19 mouse cellular contexts compared by ENCODE assay signal in the genomic region with DNA sequence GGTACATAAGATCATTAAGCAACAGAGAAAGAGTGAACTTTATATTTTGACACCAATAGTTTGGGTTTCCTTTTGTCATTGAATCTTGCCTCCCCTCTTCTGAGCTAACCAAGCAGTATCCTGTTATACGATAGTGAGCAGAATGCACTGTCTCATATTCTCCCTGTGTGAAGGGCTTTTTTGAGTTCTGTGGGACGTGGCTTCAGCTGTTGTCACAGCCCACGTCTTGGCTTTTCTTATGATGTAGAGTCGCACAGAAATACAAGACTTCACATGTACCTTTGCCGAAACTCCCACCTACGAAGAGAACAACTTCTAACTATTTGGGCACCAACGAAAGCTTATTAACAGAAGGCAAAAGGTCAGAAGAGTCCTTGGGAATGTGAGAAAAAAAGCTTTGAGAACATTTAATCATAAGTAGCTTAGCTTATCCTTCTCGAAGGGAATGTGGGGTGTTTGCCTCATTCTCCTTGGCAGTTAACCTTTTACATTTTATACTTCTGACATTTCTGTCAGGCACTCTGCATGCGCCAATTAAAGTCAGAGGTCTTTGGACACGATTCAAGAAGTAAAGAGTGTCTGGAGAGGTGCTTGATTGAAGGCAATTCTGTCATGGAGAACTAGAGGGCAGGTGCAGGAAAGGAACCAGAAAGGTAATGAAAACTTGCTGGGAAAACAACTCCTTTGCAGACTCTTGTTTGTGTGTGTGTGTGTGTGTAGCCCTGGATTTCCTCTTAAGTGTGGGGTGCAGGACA. TPM values are rescaled to one million over a fixed set of nuclear protein-coding genes. Genes with fewer than 3 reads are reported as not detected.
DNase-seq lines count a peak whose midpoint lies in the region; ATAC-seq and TF ChIP-seq lines count a peak whose summit lies in the region.
"Had no signal": no experiment of that assay in that cellular context is flagged by ENCODE, and none has a peak within 500 bp of the region (broad histone marks: within the 10 kb centered on the region; RNA-seq: fewer than 3 reads in every experiment).

No protein-coding gene starts in this region.

- H3K4me3 ChIP-seq in heart, adult 2 months = no peak overlapping the region
- no peak overlapping the region for H3K4me3 ChIP-seq in heart, embryonic 12.5 days
- no peak overlapping the region for H3K4me3 ChIP-seq in limb, embryonic 13.5 days
- no peak overlapping the region for H3K4me3 ChIP-seq in limb, embryonic 10.5 days
- no peak overlapping the region for H3K4me3 ChIP-seq in myocyte
- no peak overlapping the region for H3K4me3 ChIP-seq in midbrain, embryonic 15.5 days
- H3K4me3 ChIP-seq: hindbrain, embryonic 13.5 days; midbrain, embryonic 12.5 days had no signal

- H3ac ChIP-seq in myocyte (ENCODE audit: control insufficient read depth, insufficient read length) = no peak overlapping the region

- H3K36me3 ChIP-seq in heart, adult 2 months (ENCODE audit: control insufficient read depth, insufficient read depth, low read length) = peaks cover 66% of the 10 kb centered on the region
- H3K36me3 ChIP-seq in heart, embryonic 12.5 days = peaks cover 8% of the 10 kb centered on the region; the same call in 1 of the 2 replicates
- no peaks in the 10 kb centered on the region for H3K36me3 ChIP-seq in limb, embryonic 13.5 days
- no peaks in the 10 kb centered on the region for H3K36me3 ChIP-seq in limb, embryonic 10.5 days
- no peaks in the 10 kb centered on the region for H3K36me3 ChIP-seq in myocyte (ENCODE audit: control insufficient read depth, insufficient read depth)
- H3K36me3 ChIP-seq in midbrain, embryonic 15.5 days (replicated peaks) = no peaks in the 10 kb centered on the region
- H3K36me3 ChIP-seq: hindbrain, embryonic 13.5 days; midbrain, embryonic 12.5 days had no signal

- H3K4me2 ChIP-seq in heart, embryonic 12.5 days = no peak overlapping the region
- H3K4me2 ChIP-seq in limb, embryonic 13.5 days (replicated peaks) = no peak overlapping the region
- peak overlapping the region; percentile 14 for H3K4me2 ChIP-seq in myocyte (ENCODE audit: low read depth)
- H3K4me2 ChIP-seq in midbrain, embryonic 15.5 days = no peak overlapping the region
- H3K4me2 ChIP-seq: hindbrain, embryonic 13.5 days; midbrain, embryonic 12.5 days had no signal

- no peak for TF ChIP-seq POLR2A in heart, adult 2 months (IDR thresholded peaks at IDR 0.05; ENCODE audit: insufficient read depth, low read depth, low read length)
- TF ChIP-seq POLR2A in myocyte (IDR thresholded peaks at IDR 0.05; ENCODE audit: insufficient read length, low read depth) = no peak

- no peak for ATAC-seq in heart, embryonic 12.5 days (ENCODE audit: insufficient number of reproducible peaks, low FRiP score)
- peak; percentile 30; the same call in 1 of the 2 replicates for ATAC-seq in limb, embryonic 13.5 days (ENCODE audit: low FRiP score, low read depth)
- ATAC-seq in midbrain, embryonic 15.5 days (replicated peaks) = no peak

- H3K9me3 ChIP-seq in heart, embryonic 12.5 days (replicated peaks) = no peaks in the 10 kb centered on the region; the same call in 1 of the 2 replicates
- H3K9me3 ChIP-seq in limb, embryonic 13.5 days = no peaks in the 10 kb centered on the region
- H3K9me3 ChIP-seq in limb, embryonic 10.5 days (replicated peaks) = no peaks in the 10 kb centered on the region
- no peaks in the 10 kb centered on the region for H3K9me3 ChIP-seq in midbrain, embryonic 15.5 days
- H3K9me3 ChIP-seq: hindbrain, embryonic 13.5 days; midbrain, embryonic 12.5 days had no signal

- peaks cover 19% of the 10 kb centered on the region for H3K4me1 ChIP-seq in heart, adult 2 months (ENCODE audit: control insufficient read depth, insufficient read depth, low read length)
- peaks cover 28% of the 10 kb centered on the region for H3K4me1 ChIP-seq in heart, embryonic 12.5 days (replicated peaks)
- H3K4me1 ChIP-seq in limb, embryonic 13.5 days = 0 out of 2 replicates have a peak, but pooled peaks cover 6% of the 10 kb centered on the region
- no peaks in the 10 kb centered on the region for H3K4me1 ChIP-seq in limb, embryonic 10.5 days
- no peaks in the 10 kb centered on the region for H3K4me1 ChIP-seq in midbrain, embryonic 15.5 days
- H3K4me1 ChIP-seq: hindbrain, embryonic 13.5 days had no signal

- WGBS in heart, adult 2 months = 40% methylated on average over 10 of the region's 10 CpGs
- 69% methylated on average over 10 of the region's 10 CpGs for WGBS in heart, embryonic 12.5 days
- WGBS in limb, embryonic 13.5 days = 67% methylated on average over 10 of the region's 10 CpGs
- WGBS in limb, embryonic 10.5 days = 88% methylated on average over 10 of the region's 10 CpGs
- WGBS in midbrain, embryonic 15.5 days = 76% methylated on average over 10 of the region's 10 CpGs

- TF ChIP-seq CTCF in heart, adult 2 months (IDR thresholded peaks at IDR 0.05) = peak; percentile 11; the same call in 1 of the 2 replicates

- no peak for DNase-seq in heart, adult 2 months
- DNase-seq in limb, embryonic 10.5 days (ENCODE audit: low spot score) = no peak
- peak; percentile 20 to 49 for DNase-seq in layer of hippocampus, adult 8-10 months (ENCODE audit: low spot score in 2 of 2)
- no peak for DNase-seq in natural killer cell, adult 2 months (ENCODE audit: low spot score in 2 of 2)
- DNase-seq: B cell, adult 2 months; kidney, adult 9 months had no signal

- peaks cover 7% of the 10 kb centered on the region; the same call in 1 of the 2 replicates for H3K79me2 ChIP-seq in heart, adult 2 months (replicated peaks; ENCODE audit: control insufficient read depth, insufficient read depth, low read length)
- H3K79me2 ChIP-seq in myocyte (ENCODE audit: control insufficient read depth, insufficient read depth) = no peaks in the 10 kb centered on the region

- no peak overlapping the region; the same call in 1 of the 2 replicates for H3K9ac ChIP-seq in heart, adult 2 months (ENCODE audit: low read depth, low read length)
- no peak overlapping the region for H3K9ac ChIP-seq in heart, embryonic 12.5 days
- H3K9ac ChIP-seq in limb, embryonic 13.5 days = no peak overlapping the region
- H3K9ac ChIP-seq in midbrain, embryonic 15.5 days = no peak overlapping the region
- H3K9ac ChIP-seq: hindbrain, embryonic 13.5 days; midbrain, embryonic 12.5 days had no signal

- TF ChIP-seq EP300 in heart, adult 2 months (IDR thresholded peaks at IDR 0.05; ENCODE audit: insufficient read depth, low read depth, low read length) = no peak

- intact Hi-C loops in heart, adult 2 months (cut with DNase I) = no loop called here

- H3K27me3 ChIP-seq in heart, adult 2 months (ENCODE audit: control insufficient read depth, insufficient read depth, low read length) = no peaks in the 10 kb centered on the region
- H3K27me3 ChIP-seq in heart, embryonic 12.5 days (replicated peaks) = no peaks in the 10 kb centered on the region
- H3K27me3 ChIP-seq in limb, embryonic 13.5 days = no peaks in the 10 kb centered on the region
- no peaks in the 10 kb centered on the region for H3K27me3 ChIP-seq in limb, embryonic 10.5 days (ENCODE audit: low read depth, poor library complexity, severe bottlenecking)
- no peaks in the 10 kb centered on the region for H3K27me3 ChIP-seq in myocyte (ENCODE audit: control insufficient read depth, insufficient read depth, insufficient read length)
- H3K27me3 ChIP-seq in midbrain, embryonic 15.5 days (replicated peaks) = no peaks in the 10 kb centered on the region
- H3K27me3 ChIP-seq: hindbrain, embryonic 13.5 days; midbrain, embryonic 12.5 days had no signal

- H3K27ac ChIP-seq in heart, adult 2 months = peak overlapping the region; percentile 44
- H3K27ac ChIP-seq in heart, embryonic 12.5 days (ENCODE audit: poor library complexity, severe bottlenecking) = no peak overlapping the region
- H3K27ac ChIP-seq in limb, embryonic 13.5 days = no peak overlapping the region
- H3K27ac ChIP-seq in limb, embryonic 10.5 days = no peak overlapping the region
- no peak overlapping the region for H3K27ac ChIP-seq in midbrain, embryonic 15.5 days
- H3K27ac ChIP-seq: hindbrain, embryonic 13.5 days; midbrain, embryonic 12.5 days; stomach, postnatal 0 days had no signal

TF ChIP-seq in myocyte, 11 proteins besides CTCF, POLR2A, EP300 and RAD21:
- TF ChIP-seq POLR2AphosphoS2 (IDR thresholded peaks at IDR 0.05; ENCODE audit: insufficient read length, low read depth) (no peak), MYOD1 (IDR thresholded peaks at IDR 0.05; ENCODE audit: control insufficient read depth in 1 of 3, insufficient read length in 2 of 3, low read depth in 2 of 3) (peak in 2 of 3 experiments; percentile 40 to 42)

RNA-seq across cellular contexts. Expression of gene 4930455H04Rik, which starts 27.1 kb away (rescaled TPM):
- not detected for total RNA-seq in heart, adult 2 months (2021)
- polyA plus RNA-seq in heart, adult 2 months (2012; rRNA removed) = 0.16 TPM in 1 of 2 replicates, not detected in the other
- polyA plus RNA-seq in heart, embryonic 12.5 days (2016; fragmentation: Nextera tagmentation; extraction: Ambion mirVana) = not detected in 2 replicates
- polyA plus RNA-seq in limb, embryonic 13.5 days (2015; fragmentation: Nextera tagmentation; extraction: Ambion mirVana) = not detected in 2 replicates
- not detected in 2 replicates for polyA plus RNA-seq in limb, embryonic 10.5 days (2016; fragmentation: Nextera tagmentation; extraction: Ambion mirVana)
- not detected for total RNA-seq in layer of hippocampus, adult 8-10 months (2022)
- not detected for polyA plus RNA-seq in myocyte (2012; fragmentation: generic; extraction: Trizol)
- not detected in 2 replicates for polyA plus RNA-seq in midbrain, embryonic 15.5 days (2015; fragmentation: Nextera tagmentation; extraction: Ambion mirVana)
- total RNA-seq: adrenal gland, adult 2 months; common myeloid progenitor, adult 5-6 weeks; MEL had no signal
- polyA plus RNA-seq: adrenal gland, adult 2 months; hindbrain, embryonic 13.5 days; limb, embryonic 14.5 days; midbrain, embryonic 12.5 days; neural tube, embryonic 14.5 days; small intestine, adult 2 months had no signal

RNA-seq across cellular contexts. Expression of gene Palmd, which starts 27.8 kb away (rescaled TPM):
- total RNA-seq in heart, adult 2 months (2021) = 10 to 100 TPM; 55.2 to 55.6 TPM
- polyA plus RNA-seq in heart, adult 2 months (2012; rRNA removed) = 13.7 and 21.2 TPM in 2 replicates
- polyA plus RNA-seq in heart, embryonic 12.5 days (2016; fragmentation: Nextera tagmentation; extraction: Ambion mirVana) = 13.9 and 14.8 TPM in 2 replicates
- polyA plus RNA-seq in limb, embryonic 13.5 days (2015; fragmentation: Nextera tagmentation; extraction: Ambion mirVana) = 17.1 and 18.3 TPM in 2 replicates
- polyA plus RNA-seq in limb, embryonic 10.5 days (2016; fragmentation: Nextera tagmentation; extraction: Ambion mirVana) = 0.43 and 1.5 TPM in 2 replicates
- total RNA-seq in layer of hippocampus, adult 8-10 months (2022) = 10 to 100 TPM; 23.0 to 27.6 (median 26.1) TPM
- 0.36 TPM for polyA plus RNA-seq in myocyte (2012; fragmentation: generic; extraction: Trizol)
- 9.8 and 10.5 TPM in 2 replicates for polyA plus RNA-seq in midbrain, embryonic 15.5 days (2015; fragmentation: Nextera tagmentation; extraction: Ambion mirVana)
- total RNA-seq: common myeloid progenitor, adult 5-6 weeks; MEL had no signal

Comparison
In these comparisons a context has a peak if more than half of its experiments do, and no peak if none do; other contexts are left out.
1. DNase-seq: peak in layer of hippocampus, adult 8-10 months (2 of 2); none in heart, adult 2 months (0 of 2), limb, embryonic 10.5 days (single experiment) and natural killer cell, adult 2 months (0 of 2).